Mouse (Mus musculus): ENCODE measurements around the gene Tut7.

DNA sequence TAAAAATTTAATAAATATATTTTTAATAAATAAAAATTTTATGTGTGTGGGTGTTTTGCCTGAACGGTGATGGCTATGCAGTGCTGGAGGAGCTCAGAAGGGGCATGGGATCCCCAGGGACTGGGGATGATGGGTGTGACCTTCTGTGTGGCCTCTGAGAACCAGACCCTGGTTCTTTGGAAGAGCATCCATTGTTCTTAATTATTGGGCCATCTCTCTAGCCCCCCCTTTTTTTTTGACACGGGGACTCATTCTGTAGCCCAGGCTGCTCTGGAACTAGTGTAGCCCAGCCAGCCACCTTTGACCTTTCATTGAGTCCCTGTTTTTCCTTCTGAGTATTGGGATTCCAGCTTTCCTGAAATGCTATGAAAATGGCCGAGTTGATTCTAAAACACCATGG lies 13.9 kb upstream of the Tut7 start:
- TF ChIP-seq POLR2A (IDR thresholded peaks at IDR 0.05; ENCODE audit: control insufficient read depth, extremely low read depth, insufficient read depth, low read length, poor library complexity) = no peak
- no peak for TF ChIP-seq CTCF (IDR thresholded peaks at IDR 0.05; ENCODE audit: borderline replicate concordance, control insufficient read depth, extremely low read depth, insufficient read depth, low read length, poor library complexity)

Data from thymus, adult 2 months (tissue).